Mouse (Mus musculus) heart, adult 2 months (tissue): Measurements from ENCODE around the gene S100pbp. TPM values are rescaled to one million over a fixed set of nuclear protein-coding genes. Genes with fewer than 3 reads are reported as not detected.
"Not testable (repeated sequence)": the region's sequence is repeated elsewhere in the genome, so short reads cannot be mapped to it uniquely, and the experiment has no call there.

Experiments
- DNase-seq, 2 experiments: peaks; one replicate each; pipeline ENCODE4 v3.0.0; 2021
- H3K27ac ChIP-seq: fragments of 200-600 bp; 2 replicates; pipeline ENCODE4 v1.8.1; 2022
- H3K27me3 ChIP-seq: fragments of 200-500 bp; 2 replicates; pipeline ENCODE4 v1.6.1; 2012; ENCODE audit warnings: mild to moderate bottlenecking, low read length, inconsistent platforms, mixed read lengths; ENCODE audit not compliant: control insufficient read depth, insufficient read depth
- H3K36me3 ChIP-seq: fragments of 200-500 bp; 2 replicates; pipeline ENCODE4 v1.6.1; 2012; ENCODE audit warnings: low read length, inconsistent platforms; ENCODE audit not compliant: control insufficient read depth, insufficient read depth
- H3K4me1 ChIP-seq: fragments of 200-500 bp; 2 replicates; pipeline ENCODE4 v1.6.1; 2011; ENCODE audit warnings: low read length; ENCODE audit not compliant: control insufficient read depth, insufficient read depth
- H3K4me3 ChIP-seq: fragments of 200-600 bp; 2 replicates; pipeline ENCODE4 v1.8.1; 2022
- H3K79me2 ChIP-seq: fragments of 200-500 bp; replicated peaks from 2 replicates; pipeline ENCODE4 v1.6.1; 2012; ENCODE audit warnings: mild to moderate bottlenecking, inconsistent platforms, low read length, moderate library complexity, mixed read lengths; ENCODE audit not compliant: control insufficient read depth, insufficient read depth
- H3K9ac ChIP-seq: fragments of 200-500 bp; 2 replicates; pipeline ENCODE4 v1.6.1; 2012; ENCODE audit warnings: low read depth, mild to moderate bottlenecking, control low read depth, inconsistent platforms, low read length, mixed read lengths
- CTCF ChIP-seq: fragments of 200-600 bp; IDR thresholded peaks from 2 replicates; pipeline ENCODE4 v1.8.1; 2022; ENCODE audit warnings: antibody characterized with exemption, mild to moderate bottlenecking, moderate library complexity
- EP300 ChIP-seq: fragments of 200-500 bp; IDR thresholded peaks from 2 replicates; pipeline ENCODE4 v1.6.1; 2011; ENCODE audit warnings: low read depth, low read length, control low read depth; ENCODE audit not compliant: insufficient read depth
- POLR2A ChIP-seq: fragments of 200-500 bp; IDR thresholded peaks from 2 replicates; pipeline ENCODE4 v1.6.1; 2011; ENCODE audit warnings: mild to moderate bottlenecking, low read depth, low read length, control low read depth; ENCODE audit not compliant: insufficient read depth
- WGBS: fragments of 180-500 bp; shearing (Covaris S2); methylation state at CpG from one replicate; pipeline ENCODE4 v1.1.7; 2018; 5-methylcytosine and 5-hydroxymethylcytosine counted together
- intact Hi-C: fragments of 180-260 bp; cut with DNase I; formaldehyde crosslinking; loops from one replicate; pipeline ENCODE4 v1.15.1; 2025
- polyA plus RNA-seq: library from polyadenylated mRNA; depleted of rRNA; stranded (reverse); fragments of >200 nt; gene quantifications from 2 replicates; pipeline ENCODE4 v1.2.3, GENCODE M21; 2012
- total RNA-seq, 2 experiments: library from RNA; stranded (reverse); gene quantifications; 2 replicates each; pipeline ENCODE4 v1.2.3; 2021

S100pbp gene
- total and polyA plus RNA-seq, 3 experiments, result 6.6 to 14.2 (median 10.2) TPM

- H3K27me3 ChIP-seq, result peaks cover 6% of the 10 kb centered on the region
- no peaks in the 10 kb centered on the region for H3K4me1 ChIP-seq
- H3K9ac ChIP-seq, result no peak overlapping the region
- WGBS, result 76% methylated on average over 23 of the region's 23 CpGs
- intact Hi-C loops, result no loop called here
- H3K27ac ChIP-seq, result no peak overlapping the region
- DNase-seq, result no peak
- TF ChIP-seq EP300, result no peak
- no peak for TF ChIP-seq CTCF
- TF ChIP-seq POLR2A, result no peak
- H3K4me3 ChIP-seq, result no peak overlapping the region
- H3K79me2 ChIP-seq, result no peaks in the 10 kb centered on the region
- H3K36me3 ChIP-seq, result no peaks in the 10 kb centered on the region
Measured at GRCm38 (mm10) chr4:129221097-129222010, 31.8 kb upstream of the S100pbp start.

GRCm38 (mm10) chr4:129220376-129221089 lies 31.0 kb upstream of the S100pbp start:
- Histone ChIP-seq H3K27ac (no peak overlapping the region), H3K79me2 (no peaks in the 10 kb centered on the region), H3K9ac (no peak overlapping the region), H3K4me3 (no peak overlapping the region), H3K4me1 (no peaks in the 10 kb centered on the region), H3K36me3 (no peaks in the 10 kb centered on the region), H3K27me3 (peaks cover 6% of the 10 kb centered on the region)
- no peak for DNase-seq
- WGBS, result 77% methylated on average over 7 of the region's 7 CpGs
- intact Hi-C loops, result no loop called here
- TF ChIP-seq EP300 (no peak), CTCF (no peak), POLR2A (no peak)

GRCm38 (mm10) chr4:129219198-129219597 lies 29.7 kb upstream of the S100pbp start:
- no peaks in the 10 kb centered on the region for H3K36me3 ChIP-seq
- H3K27me3 ChIP-seq, result peaks cover 5% of the 10 kb centered on the region
- H3K79me2 ChIP-seq, result no peaks in the 10 kb centered on the region
- no peak overlapping the region for H3K9ac ChIP-seq
- no peak overlapping the region for H3K27ac ChIP-seq
- H3K4me3 ChIP-seq, result no peak overlapping the region
- H3K4me1 ChIP-seq, result no peaks in the 10 kb centered on the region
- WGBS, result 90% methylated on average over 10 of the region's 10 CpGs
- TF ChIP-seq CTCF (no peak), POLR2A (no peak), EP300 (no peak)
- intact Hi-C loops, result no loop called here
- DNase-seq, result no peak

- Histone ChIP-seq H3K36me3 (no peaks in the 10 kb centered on the region), H3K27ac (no peak overlapping the region), H3K79me2 (no peaks in the 10 kb centered on the region), H3K27me3 (peaks cover 1% of the 10 kb centered on the region; the same call in 1 of the 2 replicates), H3K4me1 (no peaks in the 10 kb centered on the region), H3K4me3 (no peak overlapping the region), H3K9ac (no peak overlapping the region)
- no peak for TF ChIP-seq POLR2A
- no peak for TF ChIP-seq CTCF
- TF ChIP-seq EP300, result no peak
- DNase-seq, result no peak
- intact Hi-C loops, result no loop called here
- 71% methylated on average over 7 of the region's 7 CpGs for WGBS
Measured at GRCm38 (mm10) chr4:129218569-129219175, 29.1 kb upstream of the S100pbp start.

- not testable (repeated sequence) for H3K9ac ChIP-seq, H3K27ac ChIP-seq, H3K27me3 ChIP-seq, H3K4me3 ChIP-seq, H3K79me2 ChIP-seq, DNase-seq, H3K4me1 ChIP-seq, H3K36me3 ChIP-seq
- WGBS, result 73% methylated on average over 3 of the region's 3 CpGs
- intact Hi-C loops, result loop anchor here (5.0 kb wide), 1 partner anchor 240 kb away; no protein-coding TSS in a partner anchor
- peak; percentile 72 for TF ChIP-seq CTCF
Measured at GRCm38 (mm10) chr4:129212486-129212885, 23.0 kb upstream of the S100pbp start.
